Mouse (Mus musculus): ENCODE results near the gene Flnb.

- no peak for TF ChIP-seq NRF1 (IDR thresholded peaks at IDR 0.05; ENCODE audit: low read depth, low read length)
- TF ChIP-seq CTCF (conservative IDR thresholded peaks at IDR 0.05 in 1 of 2, IDR thresholded peaks at IDR 0.05 in 1 of 2; ENCODE audit: low read depth in 2 of 2, low read length in 2 of 2): no peak
- no peak for TF ChIP-seq RCOR1 (conservative IDR thresholded peaks at IDR 0.05; ENCODE audit: low read depth, low read length)
- TF ChIP-seq ZC3H11A (IDR thresholded peaks at IDR 0.05; ENCODE audit: low read depth, low read length): no peak
- no peak for TF ChIP-seq ZNF384 (IDR thresholded peaks at IDR 0.05; ENCODE audit: low read depth, low read length)
- TF ChIP-seq POLR2AphosphoS2 (IDR thresholded peaks at IDR 0.05; ENCODE audit: low read depth, low read length): no peak
- TF ChIP-seq ELF1 (IDR thresholded peaks at IDR 0.05; ENCODE audit: low read depth, low read length): no peak
- no peak for TF ChIP-seq GABPA (IDR thresholded peaks at IDR 0.05; ENCODE audit: insufficient replicate concordance, low read depth, low read length)
- no peak for TF ChIP-seq MYC (IDR thresholded peaks at IDR 0.05; ENCODE audit: low read depth, low read length)
Measured at GRCm38 (mm10) chr14:7831770-7832439, 14.1 kb downstream of the Flnb start.
